Mouse (Mus musculus) intestine, embryonic 16.5 days (tissue): ENCODE measurements around the gene Snx19. TPM values are rescaled to one million over a fixed set of nuclear protein-coding genes. Genes with fewer than 3 reads are reported as not detected.

Experiments
- ATAC-seq: fragments of 200-750 bp; cut with Nextera tagmentation; 2 replicates; pipeline ENCODE4 v1.8.0; 2017; ENCODE audit warnings: moderate TSS enrichment, moderate library complexity
- H3K27ac ChIP-seq: fragments of 300-500 bp; sonication (generic); 2 replicates; pipeline ENCODE4 v1.5.1; 2014; ENCODE audit warnings: mild to moderate bottlenecking, low read length
- H3K27me3 ChIP-seq: fragments of 300-500 bp; sonication (generic); replicated peaks from 2 replicates; pipeline ENCODE4 v1.6.1; 2014; ENCODE audit warnings: low read length, control low read depth, mixed read lengths; ENCODE audit not compliant: control insufficient read depth, insufficient read depth
- H3K36me3 ChIP-seq: fragments of 300-500 bp; sonication (generic); 2 replicates; pipeline ENCODE4 v1.6.1; 2014; ENCODE audit warnings: low read length, control low read depth; ENCODE audit not compliant: control insufficient read depth, insufficient read depth
- H3K4me1 ChIP-seq: fragments of 300-500 bp; sonication (generic); 2 replicates; pipeline ENCODE4 v1.6.1; 2014; ENCODE audit warnings: low read length, control low read depth, mixed read lengths; ENCODE audit not compliant: control insufficient read depth, insufficient read depth
- H3K4me2 ChIP-seq: fragments of 300-500 bp; sonication (generic); 2 replicates; pipeline ENCODE4 v1.6.1; 2014; ENCODE audit warnings: low read depth, low read length, control low read depth
- H3K4me3 ChIP-seq: fragments of 300-500 bp; sonication (generic); 2 replicates; pipeline ENCODE4 v1.5.1; 2014; ENCODE audit warnings: mild to moderate bottlenecking, low read length
- H3K9ac ChIP-seq: fragments of 300-500 bp; sonication (generic); 2 replicates; pipeline ENCODE4 v1.6.1; 2014; ENCODE audit warnings: low read depth, low read length
- H3K9me3 ChIP-seq: fragments of 300-500 bp; sonication (generic); 2 replicates; pipeline ENCODE4 v1.6.1; 2016; ENCODE audit warnings: low read length, control low read depth; ENCODE audit not compliant: control insufficient read depth
- polyA plus RNA-seq: library from polyadenylated mRNA; unstranded; fragments of >200 nt; fragmentation: Nextera tagmentation; extraction: Ambion mirVana; gene quantifications from 2 replicates; pipeline ENCODE4 v1.2.1, GENCODE M21; 2015

Gene Snx19
- polyA plus RNA-seq, 1 experiment from 2014 or later = 14.4 TPM

DNA sequence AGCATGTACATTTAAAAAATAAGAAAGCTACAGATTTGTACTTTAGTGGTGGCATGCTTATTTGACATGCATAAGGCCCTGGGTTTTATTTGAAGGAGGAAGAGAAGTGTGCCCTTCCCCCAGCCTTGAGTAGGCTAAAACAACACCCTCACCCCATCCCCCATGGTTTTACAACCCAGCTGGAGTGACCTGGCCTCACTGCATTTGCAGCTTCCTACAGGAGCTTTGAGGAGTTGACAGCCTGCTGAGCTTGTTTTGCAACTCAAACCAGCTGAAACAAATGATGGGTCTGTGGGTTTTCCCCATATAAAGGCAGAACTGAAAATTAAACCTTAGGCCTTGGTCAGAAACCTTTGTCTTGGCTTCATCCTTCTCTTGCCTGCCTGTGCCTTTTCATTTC is 89.0 kb downstream of the Snx19 start:
- H3K4me2 ChIP-seq = no peak overlapping the region
- no peaks in the 10 kb centered on the region for H3K36me3 ChIP-seq
- H3K9me3 ChIP-seq = no peaks in the 10 kb centered on the region
- H3K4me3 ChIP-seq = no peak overlapping the region
- no peaks in the 10 kb centered on the region for H3K4me1 ChIP-seq
- H3K27me3 ChIP-seq = no peaks in the 10 kb centered on the region
- no peak overlapping the region for H3K9ac ChIP-seq
- ATAC-seq = no peak
- H3K27ac ChIP-seq = no peak overlapping the region
